Mouse (Mus musculus) ES-Bruce4 (cell line): Measurements from ENCODE around the gene 4921517D22Rik.
A peak's percentile ranks its signal among the peaks of the same experiment; 100 is the strongest.

Experiments
- CTCF ChIP-seq: IDR thresholded peaks from one replicate; pipeline ENCODE4 v1.8.1; 2011; ENCODE audit warnings: low read depth, low read length
- POLR2A ChIP-seq: IDR thresholded peaks from one replicate; pipeline ENCODE4 v1.8.1; 2011; ENCODE audit warnings: low read length; ENCODE audit not compliant: insufficient read depth

DNA sequence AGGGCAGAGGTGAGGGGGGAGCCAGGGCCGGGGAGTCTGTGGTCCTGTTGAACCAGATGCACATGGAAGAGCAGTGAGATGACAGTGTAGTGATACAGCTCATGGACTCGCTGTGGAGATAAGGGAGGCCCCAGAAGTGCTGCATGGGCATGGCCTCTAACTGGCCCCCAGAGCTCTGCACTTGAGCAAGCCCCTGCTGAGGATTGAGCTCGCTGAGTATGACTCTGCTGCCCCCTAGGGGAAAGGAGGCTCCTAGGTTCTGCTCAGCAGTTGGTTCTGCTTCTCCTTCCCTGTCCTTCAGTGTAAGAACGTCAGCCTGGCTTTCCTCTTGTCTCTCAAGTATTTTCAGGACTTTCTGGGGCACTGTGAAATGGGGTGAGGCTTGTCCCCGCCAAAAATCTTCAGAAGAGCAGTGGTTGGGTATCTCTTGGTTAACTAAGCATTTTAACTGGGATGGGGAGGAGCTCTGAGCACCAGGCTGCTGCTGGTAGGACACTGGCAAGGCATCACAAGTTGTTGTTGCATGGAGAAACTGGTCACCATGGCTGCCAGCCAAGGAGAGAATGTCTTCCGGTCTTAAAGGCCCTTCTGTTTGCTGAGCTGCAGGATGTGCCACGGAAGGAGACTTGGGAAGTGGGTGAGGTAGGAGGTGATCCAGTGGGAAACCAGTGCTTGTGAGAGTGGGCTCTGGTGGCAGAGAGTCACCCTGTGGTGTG is 34.6 kb upstream of the 4921517D22Rik start:
- TF ChIP-seq POLR2A (no peak), CTCF (peak; percentile 92)
